Mouse (Mus musculus): ENCODE data around the gene Zdhhc1. TPM values are rescaled to one million over a fixed set of nuclear protein-coding genes. Genes with fewer than 3 reads are reported as not detected.
A peak's percentile ranks its signal among the peaks of the same experiment; 100 is the strongest.

Gene Zdhhc1
- polyA plus RNA-seq, 1 experiment from 2014 or later: 50.9 TPM

DNA sequence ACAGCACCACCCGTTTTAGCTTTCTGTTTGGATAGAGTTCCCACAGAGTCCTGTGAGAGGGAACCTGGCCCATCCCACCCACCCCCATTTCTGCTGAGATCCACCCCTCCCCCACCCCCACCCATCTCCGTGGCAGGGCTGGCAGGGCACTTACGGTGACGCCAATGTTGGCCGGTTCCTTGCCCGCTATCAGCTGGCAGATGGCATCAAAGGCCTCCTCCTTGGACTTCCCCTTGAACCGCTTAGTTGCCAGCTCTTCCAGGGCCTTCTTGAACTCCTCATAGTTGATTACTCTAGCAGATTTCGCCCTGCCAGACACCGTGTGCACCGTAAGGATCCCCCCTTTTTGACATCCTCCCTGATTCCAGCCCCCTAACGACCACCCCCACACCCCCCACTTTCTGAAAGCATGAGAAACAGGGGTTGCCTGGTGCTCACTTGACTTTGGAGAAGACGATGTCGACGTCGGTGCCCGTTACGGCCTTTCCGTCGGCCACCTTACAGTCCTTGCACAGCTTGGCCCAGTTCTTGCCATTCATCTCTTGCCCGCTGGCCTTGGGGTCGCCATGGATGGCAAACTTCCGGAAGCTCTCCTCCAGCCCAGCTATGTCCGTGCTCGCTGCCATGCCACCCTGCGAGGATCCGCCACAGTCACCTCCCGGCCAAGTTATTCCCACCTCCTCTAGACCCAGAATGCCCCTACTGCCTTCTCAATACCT, 28.5 kb downstream of the Zdhhc1 start:
- Histone ChIP-seq H3K9me3 (no peaks in the 10 kb centered on the region), H3K27ac (no peak overlapping the region), H3K4me2 (no peak overlapping the region), H3K4me3 (no peak overlapping the region), H3K36me3 (no peaks in the 10 kb centered on the region), H3K4me1 (peaks cover 56% of the 10 kb centered on the region), H3K27me3 (0 out of 2 replicates have a peak, but pooled peaks cover under 1% of the 10 kb centered on the region), H3K9ac (no peak overlapping the region)
- WGBS: 89% methylated on average over 27 of the region's 27 CpGs
- ATAC-seq (ENCODE audit: borderline replicate concordance, extremely low read depth, low FRiP score, low TSS enrichment): no peak

DNA sequence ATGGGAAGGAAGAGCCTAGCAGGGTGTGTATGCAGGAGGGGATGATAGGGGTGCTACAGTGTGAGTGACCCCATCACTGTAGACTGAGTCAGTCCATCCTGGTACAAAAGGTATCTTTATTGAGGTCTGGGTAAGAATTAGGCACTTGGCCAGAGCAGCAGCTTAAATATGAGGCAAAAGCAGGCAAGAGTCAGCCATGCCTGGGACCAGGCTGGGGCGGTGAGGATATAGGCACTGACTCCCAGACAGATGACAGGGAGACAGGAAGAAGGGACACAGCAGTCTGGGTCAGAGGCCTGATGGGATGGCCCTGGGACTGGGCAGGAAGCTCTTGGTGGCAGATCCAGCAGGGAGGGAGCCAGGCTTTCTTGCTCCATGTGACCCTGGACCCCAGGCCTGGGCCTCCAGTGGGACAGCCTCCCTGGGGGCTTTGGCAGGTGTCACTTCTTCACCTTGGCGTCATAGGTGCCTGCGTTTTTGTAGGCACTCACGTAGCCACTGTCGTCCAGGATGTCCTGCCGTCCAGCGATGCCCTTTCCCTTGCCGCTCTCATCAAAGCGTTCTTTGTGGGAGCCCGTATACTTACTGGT, 29.2 kb downstream of the Zdhhc1 start:
- Histone ChIP-seq H3K9ac (no peak overlapping the region), H3K27ac (peak overlapping the region; percentile 46), H3K9me3 (no peaks in the 10 kb centered on the region), H3K4me1 (peaks cover 56% of the 10 kb centered on the region), H3K27me3 (no peaks in the 10 kb centered on the region), H3K36me3 (no peaks in the 10 kb centered on the region), H3K4me3 (no peak overlapping the region), H3K4me2 (no peak overlapping the region)
- 90% methylated on average over 10 of the region's 10 CpGs for WGBS
- ATAC-seq (ENCODE audit: borderline replicate concordance, extremely low read depth, low FRiP score, low TSS enrichment): no peak

GRCm38 (mm10) chr8:105466700-105467291, 29.9 kb downstream of the Zdhhc1 start:
- no peak overlapping the region for H3K4me2 ChIP-seq

GRCm38 (mm10) chr8:105466246-105466645, 30.5 kb downstream of the Zdhhc1 start:
- WGBS: 73% methylated on average over 6 of the region's 6 CpGs

More at GRCm38 (mm10) chr8:105466700-105467291, 29.9 kb downstream of the Zdhhc1 start:
- Histone ChIP-seq H3K9me3 (no peaks in the 10 kb centered on the region), H3K27ac (peak overlapping the region; percentile 46), H3K27me3 (no peaks in the 10 kb centered on the region), H3K9ac (no peak overlapping the region), H3K4me3 (no peak overlapping the region), H3K4me1 (peaks cover 52% of the 10 kb centered on the region), H3K36me3 (no peaks in the 10 kb centered on the region)
- WGBS: 64% methylated on average over 7 of the region's 7 CpGs
- ATAC-seq (ENCODE audit: borderline replicate concordance, extremely low read depth, low FRiP score, low TSS enrichment): no peak

DNA sequence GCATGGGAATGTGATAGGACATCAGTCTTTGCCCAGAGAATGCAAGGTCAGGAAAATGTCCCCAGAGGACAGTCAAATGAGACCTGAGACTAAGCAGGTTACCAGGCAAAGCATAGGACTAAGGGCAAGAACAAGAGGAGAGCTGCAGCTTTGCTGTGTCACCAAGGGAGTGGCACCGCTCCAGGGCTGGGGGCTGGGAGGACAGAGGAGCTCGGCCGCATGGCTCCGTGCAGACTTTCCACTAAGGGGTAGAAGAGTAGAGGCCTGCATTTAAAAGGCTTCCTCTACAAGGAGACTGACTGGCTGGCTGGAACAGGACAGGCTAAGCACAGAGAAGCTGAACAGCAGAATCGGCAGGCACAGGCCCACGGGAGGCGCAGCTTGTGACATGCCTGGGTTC, 32.1 kb downstream of the Zdhhc1 start:
- 60% methylated on average over 7 of the region's 7 CpGs for WGBS
- no peaks in the 10 kb centered on the region for H3K27me3 ChIP-seq
- no peak overlapping the region for H3K4me2 ChIP-seq
- H3K9me3 ChIP-seq: no peaks in the 10 kb centered on the region
- peaks cover 39% of the 10 kb centered on the region for H3K4me1 ChIP-seq
- H3K27ac ChIP-seq: no peak overlapping the region
- H3K9ac ChIP-seq: no peak overlapping the region
- no peak overlapping the region for H3K4me3 ChIP-seq
- ATAC-seq (ENCODE audit: borderline replicate concordance, extremely low read depth, low FRiP score, low TSS enrichment): no peak
- no peaks in the 10 kb centered on the region for H3K36me3 ChIP-seq

More at GRCm38 (mm10) chr8:105466246-105466645, 30.5 kb downstream of the Zdhhc1 start:
- Histone ChIP-seq H3K9me3 (no peaks in the 10 kb centered on the region), H3K36me3 (no peaks in the 10 kb centered on the region), H3K4me1 (peaks cover 47% of the 10 kb centered on the region), H3K27ac (peak overlapping the region; percentile 46), H3K4me3 (no peak overlapping the region), H3K9ac (no peak overlapping the region), H3K4me2 (no peak overlapping the region), H3K27me3 (no peaks in the 10 kb centered on the region)
- no peak for ATAC-seq (ENCODE audit: borderline replicate concordance, extremely low read depth, low FRiP score, low TSS enrichment)

DNA sequence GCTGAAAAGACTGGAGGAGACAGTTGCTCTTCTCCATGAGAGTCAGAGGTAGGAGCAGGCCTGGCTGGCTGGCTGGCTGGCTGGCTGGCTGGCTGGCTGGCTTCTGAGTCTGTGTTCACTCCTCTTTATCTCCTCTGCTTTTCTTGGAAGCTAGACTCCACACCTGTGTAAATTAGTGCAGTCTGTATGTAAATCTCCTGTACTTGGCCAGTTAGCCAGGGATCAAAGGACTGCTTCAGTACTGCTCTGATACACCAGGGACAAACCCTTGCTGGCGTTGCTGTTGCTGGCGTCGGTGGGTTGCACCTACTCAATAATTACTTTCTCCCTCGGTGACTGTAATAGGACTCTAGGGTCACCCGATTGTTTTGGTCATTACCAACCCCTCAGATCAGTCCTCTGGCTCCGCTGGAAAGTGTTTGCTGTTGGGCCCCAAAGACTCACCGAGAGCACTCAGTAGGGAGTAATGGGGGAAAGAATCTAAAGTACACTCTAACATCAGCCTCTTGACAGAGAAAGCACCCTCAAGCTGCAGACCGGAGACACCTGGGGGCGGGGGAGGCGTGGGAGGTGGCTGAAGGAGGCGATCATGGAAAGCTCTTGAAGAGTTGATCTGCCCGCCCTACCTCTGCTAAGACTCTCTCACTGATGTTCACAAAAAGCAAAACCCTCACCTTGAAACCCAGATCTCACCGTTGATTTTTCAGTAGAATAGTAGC, 35.5 kb downstream of the Zdhhc1 start:
- Histone ChIP-seq H3K4me1 (peaks cover 15% of the 10 kb centered on the region), H3K27ac (peak overlapping the region; percentile 87), H3K4me3 (no peak overlapping the region), H3K9ac (no peak overlapping the region), H3K36me3 (no peaks in the 10 kb centered on the region), H3K9me3 (no peaks in the 10 kb centered on the region), H3K4me2 (peak overlapping the region; percentile 15; the same call in 1 of the 2 replicates), H3K27me3 (no peaks in the 10 kb centered on the region)
- peak; percentile 72 for ATAC-seq (ENCODE audit: borderline replicate concordance, extremely low read depth, low FRiP score, low TSS enrichment)
- WGBS: 41% methylated on average over 13 of the region's 13 CpGs

DNA sequence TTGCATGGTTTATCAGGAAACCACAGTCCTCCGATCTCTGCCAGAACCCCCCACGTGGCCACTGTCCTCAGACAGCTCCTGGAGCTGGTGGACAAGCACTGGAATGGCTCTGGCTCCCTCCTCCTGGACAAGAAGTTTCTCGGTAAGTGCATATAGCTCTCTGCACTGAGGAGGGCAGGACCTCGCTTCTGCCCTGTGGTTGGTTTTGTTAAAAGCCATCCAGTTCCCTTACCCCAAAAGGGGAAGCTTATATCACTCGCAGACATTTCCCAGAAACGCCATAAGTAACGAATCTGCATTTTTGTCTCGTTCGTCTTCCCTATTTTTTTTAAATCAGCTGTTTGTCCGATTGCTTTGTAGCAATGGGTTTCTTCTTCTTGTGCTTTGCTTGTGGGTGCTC, 41.5 kb downstream of the Zdhhc1 start:
- Histone ChIP-seq H3K27me3 (no peaks in the 10 kb centered on the region), H3K4me1 (peaks cover 8% of the 10 kb centered on the region; the same call in 1 of the 2 replicates), H3K36me3 (no peaks in the 10 kb centered on the region), H3K9me3 (no peaks in the 10 kb centered on the region), H3K9ac (no peak overlapping the region), H3K4me3 (no peak overlapping the region), H3K4me2 (no peak overlapping the region), H3K27ac (no peak overlapping the region)
- no peak for ATAC-seq (ENCODE audit: borderline replicate concordance, extremely low read depth, low FRiP score, low TSS enrichment)
- WGBS: 44% methylated on average over 10 of the region's 10 CpGs

GRCm38 (mm10) chr8:105454088-105454487, 42.6 kb downstream of the Zdhhc1 start:
- Histone ChIP-seq H3K4me3 (no peak overlapping the region), H3K27me3 (no peaks in the 10 kb centered on the region), H3K36me3 (no peaks in the 10 kb centered on the region), H3K9ac (no peak overlapping the region), H3K4me1 (peaks cover 8% of the 10 kb centered on the region; the same call in 1 of the 2 replicates), H3K27ac (no peak overlapping the region), H3K9me3 (no peaks in the 10 kb centered on the region), H3K4me2 (no peak overlapping the region)
- 36% methylated on average over 5 of the region's 5 CpGs for WGBS
- ATAC-seq (ENCODE audit: borderline replicate concordance, extremely low read depth, low FRiP score, low TSS enrichment): peak; percentile 91

DNA sequence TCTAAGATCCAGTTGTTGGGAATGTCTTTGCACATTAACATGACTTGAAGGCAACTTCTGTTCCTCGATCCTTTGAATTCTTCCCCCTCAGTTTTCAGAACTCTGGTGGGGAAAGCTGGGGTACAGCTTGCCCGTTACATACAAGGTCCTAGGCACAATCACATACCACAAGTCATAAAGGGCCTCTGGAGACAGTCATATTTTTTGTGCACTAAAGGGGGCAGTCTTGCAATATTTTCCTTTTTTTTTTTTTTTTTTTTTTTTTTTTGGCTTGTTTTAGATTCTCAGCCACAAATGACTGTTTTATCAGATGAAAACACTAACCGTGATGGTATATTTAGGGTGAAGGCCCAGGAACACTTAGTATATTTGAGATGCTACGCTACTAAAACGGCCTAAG, 43.4 kb downstream of the Zdhhc1 start:
- H3K27ac ChIP-seq: 0 out of 2 replicates have a peak overlapping the region, but pooled peaks have one; percentile 12
- H3K9me3 ChIP-seq: no peaks in the 10 kb centered on the region
- no peak overlapping the region for H3K4me2 ChIP-seq
- H3K4me3 ChIP-seq: no peak overlapping the region
- peaks cover 8% of the 10 kb centered on the region; the same call in 1 of the 2 replicates for H3K4me1 ChIP-seq
- 53% methylated on average over 5 of the region's 5 CpGs for WGBS
- ATAC-seq (ENCODE audit: borderline replicate concordance, extremely low read depth, low FRiP score, low TSS enrichment): no peak
- H3K9ac ChIP-seq: no peak overlapping the region
- no peaks in the 10 kb centered on the region for H3K36me3 ChIP-seq
- H3K27me3 ChIP-seq: no peaks in the 10 kb centered on the region

GRCm38 (mm10) chr8:105451903-105452603, 44.6 kb downstream of the Zdhhc1 start:
- Histone ChIP-seq H3K4me1 (peaks cover 8% of the 10 kb centered on the region; the same call in 1 of the 2 replicates), H3K4me3 (no peak overlapping the region), H3K9ac (no peak overlapping the region), H3K36me3 (no peaks in the 10 kb centered on the region), H3K27ac (no peak overlapping the region), H3K27me3 (no peaks in the 10 kb centered on the region), H3K9me3 (no peaks in the 10 kb centered on the region), H3K4me2 (no peak overlapping the region)
- ATAC-seq (ENCODE audit: borderline replicate concordance, extremely low read depth, low FRiP score, low TSS enrichment): no peak
- 66% methylated on average over 15 of the region's 15 CpGs for WGBS

DNA sequence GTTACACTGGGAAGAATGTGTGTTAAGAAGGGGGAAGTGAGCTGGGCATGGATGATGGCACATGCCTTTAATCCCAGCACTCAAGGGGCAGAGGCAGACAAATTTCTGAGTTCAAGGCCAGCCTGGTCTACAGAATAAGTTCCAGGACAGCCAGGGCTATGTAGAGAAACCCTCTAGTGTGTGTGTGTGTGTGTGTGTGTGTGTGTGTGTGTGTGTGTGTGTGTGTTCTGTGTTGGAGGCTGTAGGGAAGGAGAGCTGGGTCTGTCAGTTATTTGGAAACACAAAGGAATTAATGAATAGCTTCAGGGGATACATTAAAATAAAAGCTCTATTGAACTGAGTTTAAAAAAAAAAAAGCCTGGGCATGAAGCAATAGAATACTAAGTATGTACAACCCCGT, 45.7 kb downstream of the Zdhhc1 start:
- Histone ChIP-seq H3K4me2 (no peak overlapping the region), H3K9me3 (no peaks in the 10 kb centered on the region), H3K9ac (no peak overlapping the region), H3K4me1 (peaks cover 8% of the 10 kb centered on the region; the same call in 1 of the 2 replicates), H3K36me3 (no peaks in the 10 kb centered on the region), H3K27me3 (no peaks in the 10 kb centered on the region), H3K4me3 (no peak overlapping the region), H3K27ac (no peak overlapping the region)
- no peak for ATAC-seq (ENCODE audit: borderline replicate concordance, extremely low read depth, low FRiP score, low TSS enrichment)
- WGBS: 60% methylated on average over 1 of the region's 1 CpGs
